Mouse (Mus musculus): ENCODE data around the gene Sox10.
A peak's percentile ranks its signal among the peaks of the same experiment; 100 is the strongest.

Gene Sox10

GRCm38 (mm10) chr15:79119491-79119890, 45.5 kb downstream of the Sox10 start:
- DNase-seq = no peak

GRCm38 (mm10) chr15:79115276-79115675, 49.8 kb downstream of the Sox10 start:
- no peak for DNase-seq

- DNase-seq = no peak
Measured at GRCm38 (mm10) chr15:79111774-79112173, 53.3 kb downstream of the Sox10 start.

GRCm38 (mm10) chr15:79110528-79110927, 54.5 kb downstream of the Sox10 start:
- no peak for DNase-seq

- DNase-seq = no peak
Measured at GRCm38 (mm10) chr15:79110031-79110430, 55.0 kb downstream of the Sox10 start.

GRCm38 (mm10) chr15:79109321-79109934, 55.6 kb downstream of the Sox10 start:
- no peak for DNase-seq

GRCm38 (mm10) chr15:79108421-79109320, 56.4 kb downstream of the Sox10 start, which contains the start of gene Micall1:
Micall1 (plus strand) TSS chr15:79108898.
- DNase-seq = peak; percentile 88 to 89

GRCm38 (mm10) chr15:79107966-79108365, 57.1 kb downstream of the Sox10 start:
- no peak for DNase-seq

- DNase-seq = no peak
Measured at GRCm38 (mm10) chr15:79105804-79106203, 59.2 kb downstream of the Sox10 start.
